Mouse (Mus musculus) macrophage (primary cell): ENCODE results near the gene Meis2. TPM values are rescaled to one million over a fixed set of nuclear protein-coding genes. Genes with fewer than 3 reads are reported as not detected.

Experiments
- H3K27ac ChIP-seq: fragments of 350-480 bp; formaldehyde crosslinking; 2 replicates; pipeline ENCODE4 v1.9.0; 2021
- H3K36me3 ChIP-seq: fragments of 350-480 bp; formaldehyde crosslinking; 2 replicates; pipeline ENCODE4 v1.9.0; 2021; ENCODE audit errors: inconsistent target
- H3K4me3 ChIP-seq: fragments of 350-480 bp; formaldehyde crosslinking; 2 replicates; pipeline ENCODE4 v1.9.0; 2021; ENCODE audit errors: inconsistent target
- H3K79me2 ChIP-seq: fragments of 350-480 bp; formaldehyde crosslinking; 2 replicates; pipeline ENCODE4 v1.9.0; 2021; ENCODE audit errors: inconsistent target
- WGBS: methylation state at CpG from one replicate; pipeline ENCODE4 v1.1.7; 2026; ENCODE audit warnings: inconsistent platforms; ENCODE audit not compliant: missing documents; 5-methylcytosine and 5-hydroxymethylcytosine counted together
- polyA plus RNA-seq: library from polyadenylated mRNA; stranded (reverse); fragments of 250-400 nt; gene quantifications from 3 replicates; pipeline ENCODE4 v1.2.4, GENCODE M21; 2018; ENCODE audit warnings: inconsistent platforms

Gene Meis2
- polyA plus RNA-seq, 1 experiment from 2014 or later, result not detected

DNA sequence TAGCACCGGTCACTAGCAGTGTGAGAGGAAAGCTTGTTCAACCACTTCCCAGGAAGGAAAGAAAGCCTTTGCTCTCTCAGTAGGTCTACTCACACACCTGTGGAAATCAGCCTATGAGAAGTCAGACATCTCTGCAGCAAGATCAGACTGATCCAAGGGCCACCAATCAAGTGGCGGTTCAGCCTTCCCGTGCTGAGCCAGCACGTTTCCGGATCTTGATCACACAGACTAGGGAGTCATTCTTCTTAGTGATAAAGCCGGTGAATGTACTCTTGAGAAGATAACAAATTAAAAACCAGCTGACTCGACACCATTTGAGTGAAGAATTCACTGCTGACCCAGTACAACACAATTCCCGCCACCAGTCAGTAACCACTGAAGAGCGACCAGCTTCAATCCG is 50.1 kb downstream of the Meis2 start:
- H3K4me3 ChIP-seq, result no peak overlapping the region
- WGBS, result 94% methylated on average over 10 of the region's 10 CpGs
- no peak overlapping the region for H3K27ac ChIP-seq

GRCm38 (mm10) chr2:116010469-116010868 is 55.2 kb downstream of the Meis2 start:
- no peaks in the 10 kb centered on the region for H3K79me2 ChIP-seq
- WGBS, result 76% methylated on average over 6 of the region's 6 CpGs
- no peak overlapping the region for H3K4me3 ChIP-seq
- no peaks in the 10 kb centered on the region for H3K36me3 ChIP-seq
- H3K27ac ChIP-seq, result no peak overlapping the region

More for the DNA sequence above, 50.1 kb downstream of the Meis2 start:
- H3K36me3 ChIP-seq, result no peaks in the 10 kb centered on the region
- H3K79me2 ChIP-seq, result no peaks in the 10 kb centered on the region

DNA sequence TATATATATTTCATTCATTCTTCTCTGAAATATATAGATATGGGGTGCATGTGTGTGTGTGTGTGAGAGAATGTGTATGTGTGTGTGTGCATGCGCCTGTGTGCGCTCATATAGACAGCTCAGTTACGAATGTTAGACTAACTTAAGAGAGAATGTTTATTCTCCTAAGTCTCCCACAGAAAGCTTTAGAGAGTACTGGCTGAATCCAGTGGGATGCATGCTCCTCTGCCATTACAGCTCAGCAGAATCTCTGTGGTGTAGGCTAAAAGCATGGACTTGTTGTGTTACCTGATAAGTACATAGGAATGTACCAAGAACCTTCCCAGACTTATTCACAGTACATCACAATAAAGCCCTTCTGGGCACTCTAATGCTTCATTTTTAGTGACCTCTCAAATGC is 55.6 kb downstream of the Meis2 start:
- H3K27ac ChIP-seq, result no peak overlapping the region
- H3K4me3 ChIP-seq, result no peak overlapping the region
- H3K79me2 ChIP-seq, result no peaks in the 10 kb centered on the region
- no peaks in the 10 kb centered on the region for H3K36me3 ChIP-seq
- WGBS, result 90% methylated on average over 3 of the region's 3 CpGs

DNA sequence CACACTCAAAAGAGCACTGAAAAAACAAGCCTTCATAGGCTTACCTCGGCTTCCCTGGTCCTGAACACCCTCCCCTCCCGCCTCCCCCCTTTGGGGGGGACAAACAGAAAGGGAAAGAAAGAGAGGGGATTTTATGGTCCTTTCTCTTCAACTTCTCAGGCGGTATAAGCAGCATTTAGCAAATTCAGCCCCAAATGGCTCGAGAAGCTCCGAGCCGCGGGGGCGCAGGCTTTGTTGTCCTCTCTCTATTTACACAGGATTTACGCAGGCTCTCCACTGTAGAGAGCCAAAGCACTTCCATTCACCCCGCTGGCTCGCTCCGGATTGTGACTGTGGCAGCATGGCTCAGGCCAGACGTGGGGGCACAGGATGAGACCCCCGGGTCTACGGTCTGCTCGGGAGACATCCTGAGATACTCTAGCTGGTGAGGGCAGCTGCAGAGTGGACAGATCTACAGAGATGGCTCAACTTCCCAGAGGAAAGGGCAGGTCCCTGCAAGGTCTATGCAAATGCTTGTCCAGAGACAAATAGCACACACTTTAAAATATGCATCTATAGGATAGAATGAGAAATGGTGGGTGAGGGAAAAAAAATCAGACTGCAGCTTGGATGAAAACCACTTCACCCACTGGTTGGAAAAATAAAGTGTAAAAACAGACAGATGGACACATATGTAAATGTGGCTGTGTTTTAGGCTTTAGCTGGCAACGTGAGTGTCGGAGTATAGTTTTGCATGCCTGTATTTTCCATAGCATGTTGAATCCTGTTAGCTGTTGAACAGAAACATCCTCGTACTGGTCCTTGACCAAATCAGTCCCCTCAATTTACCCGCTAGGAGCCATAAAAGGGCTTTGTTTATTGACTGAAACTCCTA is 56.3 kb downstream of the Meis2 start:
- Histone ChIP-seq H3K79me2 (no peaks in the 10 kb centered on the region), H3K27ac (no peak overlapping the region), H3K36me3 (no peaks in the 10 kb centered on the region), H3K4me3 (no peak overlapping the region)
- whole genome bisulfite sequencing, result 50% methylated on average over 20 of the region's 20 CpGs

GRCm38 (mm10) chr2:116002354-116002753 is 63.3 kb downstream of the Meis2 start:
- no peaks in the 10 kb centered on the region for H3K36me3 ChIP-seq
- H3K79me2 ChIP-seq, result no peaks in the 10 kb centered on the region
- 84% methylated on average over 4 of the region's 6 CpGs for WGBS
- H3K27ac ChIP-seq, result no peak overlapping the region
- no peak overlapping the region for H3K4me3 ChIP-seq

DNA sequence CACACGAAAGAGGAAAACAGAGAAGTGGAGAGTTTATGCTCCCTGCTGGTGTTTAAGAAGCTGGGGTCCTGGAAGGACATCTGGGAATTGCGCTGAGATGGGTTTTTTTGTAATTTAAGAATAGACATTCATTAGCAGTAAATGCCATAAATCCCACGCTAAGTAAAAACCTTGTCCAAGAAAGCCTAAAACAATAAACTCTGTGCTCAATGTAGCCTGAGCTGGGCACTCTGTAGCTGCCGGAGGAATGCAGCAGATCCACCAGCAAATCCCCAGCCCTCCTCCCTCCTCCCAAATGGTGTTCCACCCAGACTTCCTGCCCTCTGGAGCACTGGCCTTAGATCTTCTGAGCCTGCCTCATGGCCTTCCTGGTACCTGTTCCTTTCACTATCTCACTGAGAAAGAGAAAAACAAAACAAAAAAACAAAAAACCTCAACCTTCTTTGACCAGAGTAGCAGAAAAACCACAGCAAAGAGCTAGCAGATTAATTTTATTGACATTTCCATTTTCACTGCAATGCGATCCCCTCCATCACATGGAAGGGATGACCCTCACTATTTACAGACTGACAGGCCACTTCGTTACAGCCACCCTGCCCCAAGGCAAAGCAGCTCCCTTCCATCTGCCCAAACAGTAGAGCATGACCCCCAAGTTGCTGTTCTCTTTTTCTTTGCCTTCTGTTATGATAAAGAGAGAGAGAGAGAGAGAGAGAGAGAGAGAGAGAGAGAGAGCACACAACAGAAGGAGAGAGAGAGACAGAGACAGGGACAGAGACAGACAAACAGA is 64.1 kb downstream of the Meis2 start:
- Histone ChIP-seq H3K79me2 (no peaks in the 10 kb centered on the region), H3K4me3 (no peak overlapping the region), H3K27ac (no peak overlapping the region), H3K36me3 (no peaks in the 10 kb centered on the region)
- WGBS, result 89% methylated on average over 6 of the region's 6 CpGs

DNA sequence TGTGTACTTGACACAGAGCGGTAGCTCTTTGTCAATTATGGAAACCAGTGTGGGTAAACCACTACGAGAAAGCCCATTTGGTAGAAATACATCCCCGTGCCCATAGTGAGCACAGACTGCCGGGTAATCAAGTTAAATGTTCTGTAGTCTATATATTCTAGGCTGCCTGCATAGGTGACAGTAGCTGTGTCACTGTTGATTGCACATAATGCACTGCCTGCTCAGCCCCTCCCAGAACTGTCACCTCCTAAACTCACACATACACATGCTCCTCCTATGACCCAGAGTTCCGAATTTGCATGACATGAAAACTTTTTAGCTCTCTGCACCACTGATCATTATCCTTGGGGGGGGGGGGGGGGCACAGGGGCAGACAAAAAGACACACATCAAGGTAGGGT is 65.1 kb downstream of the Meis2 start:
- H3K27ac ChIP-seq, result no peak overlapping the region
- no peak overlapping the region for H3K4me3 ChIP-seq
- H3K79me2 ChIP-seq, result no peaks in the 10 kb centered on the region
- no peaks in the 10 kb centered on the region for H3K36me3 ChIP-seq
- 85% methylated on average over 5 of the region's 5 CpGs for WGBS

DNA sequence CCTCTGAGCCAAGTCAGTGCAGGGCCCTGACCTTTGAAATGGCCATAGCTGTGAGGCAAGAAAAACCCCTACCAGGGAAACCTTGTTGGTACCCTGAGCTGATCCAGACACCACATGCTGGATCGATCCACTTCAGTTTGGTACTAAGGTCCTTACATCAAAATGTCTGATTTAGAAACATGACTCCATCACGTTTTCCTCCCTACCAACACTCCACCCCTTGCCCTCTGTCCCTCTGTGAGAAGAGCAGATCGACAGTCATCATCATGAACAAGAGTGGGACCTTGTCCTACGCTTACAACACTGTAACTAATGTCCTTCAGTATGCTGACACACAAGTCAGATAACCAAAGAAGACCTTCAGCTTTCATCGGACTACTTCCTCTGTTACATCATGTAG is 66.8 kb downstream of the Meis2 start:
- 78% methylated on average over 5 of the region's 5 CpGs for WGBS
- no peak overlapping the region for H3K27ac ChIP-seq
- H3K79me2 ChIP-seq, result no peaks in the 10 kb centered on the region
- H3K4me3 ChIP-seq, result no peak overlapping the region
- no peaks in the 10 kb centered on the region for H3K36me3 ChIP-seq

GRCm38 (mm10) chr2:115996438-115996837 is 69.2 kb downstream of the Meis2 start:
- H3K4me3 ChIP-seq, result no peak overlapping the region
- WGBS, result 81% methylated on average over 2 of the region's 2 CpGs
- no peaks in the 10 kb centered on the region for H3K79me2 ChIP-seq
- H3K36me3 ChIP-seq, result no peaks in the 10 kb centered on the region
- H3K27ac ChIP-seq, result no peak overlapping the region

GRCm38 (mm10) chr2:115993877-115994276 is 71.8 kb downstream of the Meis2 start:
- Histone ChIP-seq H3K27ac (no peak overlapping the region), H3K4me3 (no peak overlapping the region), H3K36me3 (no peaks in the 10 kb centered on the region), H3K79me2 (no peaks in the 10 kb centered on the region)
- WGBS, result 92% methylated on average over 4 of the region's 4 CpGs

- 86% methylated on average over 6 of the region's 6 CpGs for WGBS
Measured at GRCm38 (mm10) chr2:115989249-115989648, 76.4 kb downstream of the Meis2 start.

DNA sequence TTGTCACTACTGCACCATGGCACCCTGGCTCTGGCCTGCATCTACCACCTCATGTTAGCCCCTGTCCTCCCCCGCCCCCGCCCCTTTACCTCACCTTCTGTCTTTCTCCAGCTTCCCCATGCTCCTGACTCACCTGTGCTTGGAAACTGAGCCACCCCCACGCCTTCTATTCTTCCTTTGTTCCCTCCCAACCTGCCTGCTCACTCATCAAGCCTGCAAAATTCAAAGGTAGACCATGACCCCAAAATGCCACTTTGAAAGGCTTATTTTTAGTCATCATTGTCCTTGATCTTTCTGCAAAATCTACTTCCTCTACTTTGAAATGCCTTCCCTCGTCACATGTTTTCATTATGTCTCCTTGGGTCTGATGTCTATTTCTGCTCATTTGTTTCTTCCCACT is 77.2 kb downstream of the Meis2 start:
- Histone ChIP-seq H3K36me3 (no peaks in the 10 kb centered on the region), H3K27ac (no peak overlapping the region), H3K79me2 (no peaks in the 10 kb centered on the region), H3K4me3 (no peak overlapping the region)
- WGBS, result 70% methylated on average over 4 of the region's 4 CpGs

More at GRCm38 (mm10) chr2:115989249-115989648, 76.4 kb downstream of the Meis2 start:
- Histone ChIP-seq H3K4me3 (no peak overlapping the region), H3K36me3 (no peaks in the 10 kb centered on the region), H3K79me2 (no peaks in the 10 kb centered on the region), H3K27ac (no peak overlapping the region)

- H3K79me2 ChIP-seq, result no peaks in the 10 kb centered on the region
- H3K27ac ChIP-seq, result no peak overlapping the region
- 25% methylated on average over 9 of the region's 9 CpGs for WGBS
- no peaks in the 10 kb centered on the region for H3K36me3 ChIP-seq
- H3K4me3 ChIP-seq, result no peak overlapping the region
Measured at GRCm38 (mm10) chr2:115984952-115985351, 80.7 kb downstream of the Meis2 start.

GRCm38 (mm10) chr2:115984487-115984886 is 81.2 kb downstream of the Meis2 start:
- Histone ChIP-seq H3K27ac (no peak overlapping the region), H3K36me3 (no peaks in the 10 kb centered on the region), H3K4me3 (no peak overlapping the region), H3K79me2 (no peaks in the 10 kb centered on the region)
- 71% methylated on average over 4 of the region's 4 CpGs for WGBS

GRCm38 (mm10) chr2:115980490-115980889 is 85.1 kb downstream of the Meis2 start:
- no peaks in the 10 kb centered on the region for H3K36me3 ChIP-seq
- H3K4me3 ChIP-seq, result no peak overlapping the region
- H3K79me2 ChIP-seq, result no peaks in the 10 kb centered on the region
- no peak overlapping the region for H3K27ac ChIP-seq
